Mouse (Mus musculus) forebrain, embryonic 12.5 days (tissue): ENCODE data around the gene Ext2. TPM values are rescaled to one million over a fixed set of nuclear protein-coding genes. Genes with fewer than 3 reads are reported as not detected.
A peak's percentile ranks its signal among the peaks of the same experiment; 100 is the strongest.

Source experiments
- ATAC-seq: fragments of 200-750 bp; cut with Nextera tagmentation; 2 replicates; pipeline ENCODE4 v1.8.0; 2017; ENCODE audit warnings: moderate TSS enrichment; ENCODE audit not compliant: low FRiP score
- H3K27ac ChIP-seq: fragments of 300-500 bp; sonication (generic); 2 replicates; pipeline ENCODE4 v1.5.1; 2016; ENCODE audit warnings: mild to moderate bottlenecking
- H3K27me3 ChIP-seq: fragments of 300-500 bp; sonication (generic); 2 replicates; pipeline ENCODE4 v1.6.1; 2016; ENCODE audit warnings: mild to moderate bottlenecking
- H3K36me3 ChIP-seq: fragments of 300-500 bp; sonication (generic); replicated peaks from 2 replicates; pipeline ENCODE4 v1.6.1; 2016; ENCODE audit warnings: mild to moderate bottlenecking
- H3K4me1 ChIP-seq: fragments of 300-500 bp; sonication (generic); 2 replicates; pipeline ENCODE4 v1.6.1; 2016
- H3K4me2 ChIP-seq: fragments of 300-500 bp; sonication (generic); 2 replicates; pipeline ENCODE4 v1.6.1; 2016; ENCODE audit warnings: mild to moderate bottlenecking, moderate library complexity
- H3K4me3 ChIP-seq: fragments of 300-500 bp; sonication (generic); replicated peaks from 2 replicates; pipeline ENCODE4 v1.5.1; 2016; ENCODE audit warnings: mild to moderate bottlenecking
- H3K9ac ChIP-seq: fragments of 300-500 bp; sonication (generic); 2 replicates; pipeline ENCODE4 v1.6.1; 2016; ENCODE audit warnings: mild to moderate bottlenecking
- H3K9me3 ChIP-seq: fragments of 300-500 bp; sonication (generic); 2 replicates; pipeline ENCODE4 v1.6.1; 2016
- WGBS: fragments of 180-500 bp; shearing (Covaris S2); methylation state at CpG from one replicate; pipeline ENCODE4 v1.1.7; 2016; 5-methylcytosine and 5-hydroxymethylcytosine counted together
- polyA plus RNA-seq: library from polyadenylated mRNA; unstranded; fragments of >200 nt; fragmentation: Nextera tagmentation; extraction: Ambion mirVana; gene quantifications from 2 replicates; pipeline ENCODE4 v1.2.1, GENCODE M21; 2016

Gene Ext2
- polyA plus RNA-seq, 1 experiment from 2014 or later = 69.2 TPM

- Histone ChIP-seq H3K4me3 (no peak overlapping the region), H3K4me1 (no peaks in the 10 kb centered on the region), H3K36me3 (peaks cover 80% of the 10 kb centered on the region), H3K27ac (no peak overlapping the region), H3K9ac (no peak overlapping the region), H3K4me2 (no peak overlapping the region), H3K9me3 (no peaks in the 10 kb centered on the region), H3K27me3 (no peaks in the 10 kb centered on the region)
- ATAC-seq = no peak
- 93% methylated on average over 4 of the region's 4 CpGs for WGBS
These were observed 16.6 kb upstream of the Ext2 start for GRCm38 (mm10) chr2:93838931-93839330.

GRCm38 (mm10) chr2:93836232-93836785, 13.9 kb upstream of the Ext2 start:
- no peak for ATAC-seq
- H3K9me3 ChIP-seq = no peaks in the 10 kb centered on the region
- no peak overlapping the region for H3K4me3 ChIP-seq
- no peak overlapping the region for H3K9ac ChIP-seq
- H3K4me1 ChIP-seq = no peaks in the 10 kb centered on the region
- no peak overlapping the region for H3K27ac ChIP-seq
- peaks cover 64% of the 10 kb centered on the region for H3K36me3 ChIP-seq
- 74% methylated on average over 13 of the region's 13 CpGs for WGBS
- H3K4me2 ChIP-seq = no peak overlapping the region
- no peaks in the 10 kb centered on the region for H3K27me3 ChIP-seq

DNA sequence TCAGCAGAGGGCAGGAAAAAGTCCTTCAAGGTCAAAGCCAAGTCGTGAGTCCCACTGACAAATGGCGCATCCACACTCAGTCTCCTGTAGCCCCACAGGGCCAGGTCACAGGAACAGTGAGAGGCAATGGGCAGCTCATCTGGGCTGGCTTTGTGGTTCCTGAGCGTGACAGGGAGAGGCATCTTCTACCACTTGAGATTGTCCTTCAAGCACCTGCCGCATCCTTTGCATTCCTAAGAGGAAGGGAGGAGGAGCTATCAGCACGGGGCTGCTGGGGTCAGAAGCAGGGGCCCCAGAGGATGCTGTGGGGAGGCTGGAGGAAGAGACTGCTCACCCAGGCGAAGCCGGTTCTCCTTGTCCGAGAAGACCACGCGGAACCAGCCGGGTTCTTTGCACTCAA, 13.2 kb upstream of the Ext2 start:
- ATAC-seq = no peak
- 86% methylated on average over 11 of the region's 11 CpGs for WGBS

GRCm38 (mm10) chr2:93823519-93823918, 1.2 kb upstream of the Ext2 start:
- H3K9me3 ChIP-seq = no peaks in the 10 kb centered on the region
- peaks cover 15% of the 10 kb centered on the region for H3K4me1 ChIP-seq
- peak; percentile 47; the same call in 1 of the 2 replicates for ATAC-seq
- H3K27me3 ChIP-seq = no peaks in the 10 kb centered on the region
- no peak overlapping the region for H3K27ac ChIP-seq
- H3K4me2 ChIP-seq = no peak overlapping the region
- WGBS = 16% methylated on average over 8 of the region's 8 CpGs
- H3K4me3 ChIP-seq = no peak overlapping the region
- no peak overlapping the region for H3K9ac ChIP-seq
- H3K36me3 ChIP-seq = no peaks in the 10 kb centered on the region

More for the DNA sequence above, 13.2 kb upstream of the Ext2 start:
- Histone ChIP-seq H3K4me1 (no peaks in the 10 kb centered on the region), H3K9ac (no peak overlapping the region), H3K4me2 (no peak overlapping the region), H3K27me3 (no peaks in the 10 kb centered on the region), H3K4me3 (no peak overlapping the region), H3K9me3 (no peaks in the 10 kb centered on the region), H3K36me3 (peaks cover 57% of the 10 kb centered on the region), H3K27ac (no peak overlapping the region)

DNA sequence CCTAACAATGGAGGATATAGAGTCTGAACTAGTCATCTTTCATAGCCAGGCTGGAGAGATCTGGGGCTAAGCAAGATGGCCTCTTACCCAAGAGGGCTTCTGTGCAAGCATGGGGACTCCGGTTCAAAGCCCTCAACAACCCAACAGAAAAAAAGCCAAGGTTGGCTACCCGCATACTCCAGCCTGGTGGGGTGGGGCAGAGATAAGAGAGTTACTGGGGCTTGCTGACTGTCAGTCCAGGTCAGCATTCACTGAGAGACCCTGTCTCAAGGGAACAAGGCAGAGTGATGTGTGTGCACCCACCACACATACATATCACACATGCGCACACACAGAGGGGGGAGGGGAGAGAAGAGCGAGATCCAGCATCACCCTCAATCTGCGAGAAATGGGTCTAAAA, 4.6 kb downstream of the Ext2 start:
- WGBS = 92% methylated on average over 5 of the region's 5 CpGs
- no peak overlapping the region for H3K4me2 ChIP-seq
- no peak for ATAC-seq
- H3K4me3 ChIP-seq = no peak overlapping the region
- H3K4me1 ChIP-seq = peaks cover 15% of the 10 kb centered on the region
- no peaks in the 10 kb centered on the region for H3K9me3 ChIP-seq
- no peak overlapping the region for H3K9ac ChIP-seq
- H3K27ac ChIP-seq = no peak overlapping the region
- H3K27me3 ChIP-seq = no peaks in the 10 kb centered on the region
- H3K36me3 ChIP-seq = peaks cover 8% of the 10 kb centered on the region

DNA sequence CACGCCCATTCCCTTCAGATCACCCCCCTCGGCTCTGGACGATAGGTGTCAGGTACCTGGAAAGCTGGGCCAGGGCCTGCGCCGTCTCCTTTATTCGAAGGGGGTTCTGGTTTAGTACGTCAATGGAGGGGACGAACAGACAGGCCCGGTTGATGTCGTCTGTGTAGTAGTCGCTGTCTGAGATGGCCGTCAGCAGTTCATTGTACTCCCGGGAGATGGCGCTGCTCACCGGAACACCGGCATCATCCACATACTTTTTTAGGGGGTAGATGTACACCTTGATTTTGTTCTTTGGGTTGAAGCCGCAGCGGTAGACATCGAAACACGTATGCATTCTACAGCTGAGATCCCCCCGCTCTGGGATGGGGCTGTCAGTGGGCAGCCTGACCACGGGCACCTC, 9.0 kb downstream of the Ext2 start:
- Histone ChIP-seq H3K27ac (no peak overlapping the region), H3K4me2 (no peak overlapping the region), H3K4me3 (no peak overlapping the region), H3K36me3 (peaks cover 32% of the 10 kb centered on the region), H3K4me1 (no peaks in the 10 kb centered on the region), H3K27me3 (no peaks in the 10 kb centered on the region), H3K9ac (no peak overlapping the region), H3K9me3 (no peaks in the 10 kb centered on the region)
- no peak for ATAC-seq
- WGBS = 94% methylated on average over 22 of the region's 22 CpGs

- Histone ChIP-seq H3K4me3 (no peak overlapping the region), H3K4me1 (no peaks in the 10 kb centered on the region), H3K9ac (no peak overlapping the region), H3K27ac (no peak overlapping the region), H3K27me3 (no peaks in the 10 kb centered on the region), H3K9me3 (no peaks in the 10 kb centered on the region), H3K4me2 (no peak overlapping the region), H3K36me3 (peaks cover 44% of the 10 kb centered on the region)
- 34% methylated on average over 4 of the region's 4 CpGs for WGBS
- no peak for ATAC-seq
These were observed 10.6 kb downstream of the Ext2 start for GRCm38 (mm10) chr2:93811812-93812211.

DNA sequence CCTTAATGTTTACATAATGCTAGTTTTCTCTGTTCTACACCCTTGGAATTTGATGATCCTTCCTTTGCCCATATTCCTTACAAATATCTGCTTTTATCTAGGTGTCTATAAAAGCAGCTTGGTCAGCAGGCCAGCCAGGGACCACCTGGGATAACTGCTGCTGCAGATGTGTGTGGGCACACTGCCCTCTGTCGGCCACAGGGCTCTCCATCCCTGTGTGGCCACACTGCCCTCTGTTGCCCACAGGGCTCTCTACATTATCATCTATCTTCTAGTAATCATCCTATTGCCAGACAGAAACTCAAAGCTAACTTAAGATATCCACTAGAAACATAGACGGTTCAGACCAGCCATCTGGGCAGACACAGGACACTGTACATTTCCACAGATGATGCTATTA, 12.4 kb downstream of the Ext2 start:
- Histone ChIP-seq H3K4me1 (no peaks in the 10 kb centered on the region), H3K9ac (no peak overlapping the region), H3K27ac (no peak overlapping the region), H3K36me3 (peaks cover 61% of the 10 kb centered on the region), H3K4me3 (no peak overlapping the region), H3K27me3 (no peaks in the 10 kb centered on the region), H3K9me3 (no peaks in the 10 kb centered on the region), H3K4me2 (no peak overlapping the region)
- ATAC-seq = no peak
- WGBS = 20% methylated on average over 2 of the region's 2 CpGs

DNA sequence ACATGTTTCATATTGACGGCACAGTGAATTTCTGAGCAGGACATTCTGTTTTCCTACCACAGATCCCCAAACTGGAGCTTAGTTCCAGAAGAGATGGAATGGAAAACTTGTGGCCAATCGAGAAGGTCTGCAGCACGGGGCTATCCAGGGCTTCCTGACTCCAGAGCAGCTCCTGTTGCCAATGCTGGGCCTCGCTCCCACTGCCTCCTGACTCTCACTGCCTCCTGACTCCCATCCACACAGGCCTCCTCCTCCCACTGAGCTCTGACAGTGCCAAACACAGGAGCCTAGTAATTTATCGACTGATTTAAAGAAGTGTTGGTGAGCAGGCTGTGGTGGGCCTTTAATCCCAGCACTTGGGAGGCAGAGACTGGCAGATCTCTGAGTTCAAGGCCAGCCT, 14.3 kb downstream of the Ext2 start:
- no peak overlapping the region for H3K9ac ChIP-seq
- no peaks in the 10 kb centered on the region for H3K4me1 ChIP-seq
- ATAC-seq = no peak
- no peak overlapping the region for H3K27ac ChIP-seq
- H3K27me3 ChIP-seq = no peaks in the 10 kb centered on the region
- H3K4me2 ChIP-seq = no peak overlapping the region
- H3K9me3 ChIP-seq = no peaks in the 10 kb centered on the region
- H3K36me3 ChIP-seq = peaks cover 71% of the 10 kb centered on the region
- no peak overlapping the region for H3K4me3 ChIP-seq
- WGBS = 84% methylated on average over 5 of the region's 5 CpGs

DNA sequence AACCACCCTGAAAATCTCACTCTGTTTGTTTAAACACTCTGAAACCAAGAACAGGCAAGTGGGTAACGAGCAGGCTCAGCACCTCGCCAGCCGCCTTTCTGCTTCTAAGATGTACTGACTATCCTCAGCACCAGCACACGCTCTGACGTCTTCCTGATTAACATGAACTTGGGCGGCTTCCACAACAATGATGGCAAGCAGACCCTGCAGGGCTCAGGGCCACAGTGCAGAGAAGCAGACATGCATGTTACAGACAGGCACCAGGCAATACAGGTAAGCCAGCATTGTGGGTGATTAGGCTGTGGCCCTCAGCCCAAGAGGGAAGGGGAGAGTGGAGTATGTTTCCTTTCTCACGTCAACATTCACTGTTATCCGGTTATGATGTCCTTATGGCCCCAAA, 14.9 kb downstream of the Ext2 start:
- Histone ChIP-seq H3K9me3 (no peaks in the 10 kb centered on the region), H3K4me1 (no peaks in the 10 kb centered on the region), H3K36me3 (peaks cover 66% of the 10 kb centered on the region), H3K27me3 (no peaks in the 10 kb centered on the region), H3K9ac (no peak overlapping the region), H3K4me2 (no peak overlapping the region), H3K4me3 (no peak overlapping the region), H3K27ac (no peak overlapping the region)
- no peak for ATAC-seq
- 80% methylated on average over 8 of the region's 8 CpGs for WGBS

DNA sequence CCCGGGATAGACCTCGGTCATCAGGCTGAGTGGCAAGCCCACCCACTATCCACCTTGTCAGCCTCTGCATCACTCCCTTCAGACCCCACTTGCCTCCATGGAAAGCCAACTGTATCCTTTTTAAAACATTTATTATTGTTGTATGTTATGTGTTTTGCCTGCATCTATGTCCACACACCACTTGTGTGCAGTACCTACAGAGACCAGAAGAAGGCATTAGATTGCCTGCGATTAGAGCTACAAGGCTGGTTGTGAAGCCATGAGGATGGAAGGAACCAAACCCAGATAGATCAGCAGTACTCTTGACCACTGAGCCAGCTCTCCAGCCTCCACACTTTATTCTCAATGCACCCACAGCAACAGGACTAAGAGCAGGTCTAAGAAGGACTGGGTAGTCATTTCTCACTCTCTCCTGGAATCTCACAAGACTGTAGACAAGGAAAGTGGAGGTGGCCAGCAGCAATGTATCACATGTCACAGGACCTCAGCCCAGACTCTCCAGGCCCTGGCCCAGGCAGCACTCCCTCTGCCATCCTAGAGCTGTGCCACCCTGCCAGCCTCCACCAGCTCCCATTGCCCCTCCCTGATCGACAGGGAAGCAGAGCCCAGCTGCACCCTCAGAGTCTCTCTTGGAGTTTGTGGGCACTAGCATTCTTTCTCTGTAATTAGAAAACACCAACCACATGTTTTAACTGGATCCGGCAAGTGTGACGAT, 15.7 kb downstream of the Ext2 start:
- H3K27ac ChIP-seq = no peak overlapping the region
- H3K27me3 ChIP-seq = no peaks in the 10 kb centered on the region
- H3K9me3 ChIP-seq = no peaks in the 10 kb centered on the region
- H3K4me3 ChIP-seq = no peak overlapping the region
- ATAC-seq = no peak
- H3K36me3 ChIP-seq = peaks cover 66% of the 10 kb centered on the region
- no peak overlapping the region for H3K9ac ChIP-seq
- WGBS = 88% methylated on average over 6 of the region's 6 CpGs
- no peaks in the 10 kb centered on the region for H3K4me1 ChIP-seq
- no peak overlapping the region for H3K4me2 ChIP-seq

- peaks cover 60% of the 10 kb centered on the region for H3K36me3 ChIP-seq
These were observed 16.8 kb downstream of the Ext2 start for GRCm38 (mm10) chr2:93805523-93805922.

DNA sequence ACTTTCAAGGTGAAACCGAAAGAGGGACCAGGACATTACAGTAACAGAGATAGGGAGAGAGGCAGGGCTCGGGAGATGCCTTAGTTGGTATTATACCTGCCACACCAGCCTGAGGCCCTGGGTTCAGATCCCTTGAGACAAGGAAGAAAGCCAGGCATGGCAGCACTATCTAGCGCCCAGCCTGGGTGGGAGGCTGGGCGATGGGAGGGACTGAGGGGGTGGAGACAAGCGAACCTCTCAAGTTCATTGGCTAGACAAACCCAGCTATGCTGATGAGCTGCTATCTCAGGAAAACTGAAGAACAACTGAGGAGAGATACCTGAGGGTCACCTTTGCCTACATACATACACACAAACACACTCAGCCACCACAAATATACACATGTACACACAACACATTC, 17.3 kb downstream of the Ext2 start:
- no peak overlapping the region for H3K4me3 ChIP-seq
- H3K27me3 ChIP-seq = no peaks in the 10 kb centered on the region
- H3K4me2 ChIP-seq = no peak overlapping the region
- H3K36me3 ChIP-seq = peaks cover 59% of the 10 kb centered on the region
- H3K27ac ChIP-seq = no peak overlapping the region
- H3K9ac ChIP-seq = no peak overlapping the region
- no peak for ATAC-seq
- peaks cover 3% of the 10 kb centered on the region; the same call in 1 of the 2 replicates for H3K4me1 ChIP-seq
- 78% methylated on average over 5 of the region's 5 CpGs for WGBS
- H3K9me3 ChIP-seq = no peaks in the 10 kb centered on the region

More at GRCm38 (mm10) chr2:93805523-93805922, 16.8 kb downstream of the Ext2 start:
- Histone ChIP-seq H3K9ac (no peak overlapping the region), H3K9me3 (no peaks in the 10 kb centered on the region), H3K4me2 (no peak overlapping the region), H3K4me1 (peaks cover under 1% of the 10 kb centered on the region; the same call in 1 of the 2 replicates), H3K27me3 (no peaks in the 10 kb centered on the region), H3K27ac (no peak overlapping the region), H3K4me3 (no peak overlapping the region)
- ATAC-seq = no peak
- 86% methylated on average over 4 of the region's 4 CpGs for WGBS
